Mouse (Mus musculus) limb, embryonic 10.5 days (tissue): Measurements from ENCODE around the gene Efcab5. TPM values are rescaled to one million over a fixed set of nuclear protein-coding genes. Genes with fewer than 3 reads are reported as not detected.

Experiments
- microRNA counts: library from miRNA; unstranded; fragments of <30 nt; microRNA quantifications from one replicate; lab custom pipeline; 2017
- microRNA-seq: library from miRNA; unstranded; fragments of <30 nt; microRNA quantifications from one replicate; pipeline ENCODE4, GENCODE M21; 2017
- polyA plus RNA-seq: library from polyadenylated mRNA; unstranded; fragments of >200 nt; fragmentation: Nextera tagmentation; extraction: Ambion mirVana; gene quantifications from 2 replicates; pipeline ENCODE4 v1.2.1, GENCODE M21; 2016

The Efcab5 gene
- polyA plus RNA-seq, 1 experiment from 2014 or later = 0.09 TPM

MicroRNAs encoded within 50 kb of the gene (microRNA counts, 519-probe panel; counts per million panel counts)
- microRNA mmu-miR-423-3p (lab: Ali Mortazavi, UCI) = 4,946 counts per million, percentile 86 among the panel's probes with 10 or more counts
- microRNA mmu-miR-423-5p (lab: Ali Mortazavi, UCI) = 3,134 counts per million, percentile 75 among the panel's probes with 10 or more counts

Small RNA genes lying within 50 kb of the gene (microRNA-seq; reads per million reads assigned to microRNA genes)
- 9,246 reads per million, percentile 95 among the genes with 10 or more reads in this experiment for gene Mir423

Other genes starting within 250 kb of the Efcab5 start
- gene Slc6a4, start 190.4 kb downstream of the Efcab5 start, polyA plus RNA-seq = 0.11 and 0.43 TPM in 2 replicates
- 55.7 and 64.2 TPM in 2 replicates for gene Nsrp1, start 110.5 kb downstream of the Efcab5 start, polyA plus RNA-seq
- gene Ssh2, start 27.3 kb upstream of the Efcab5 start, polyA plus RNA-seq = 6.6 and 8.8 TPM in 2 replicates